Mouse (Mus musculus) bone marrow macrophage, adult 2 months (primary cell): Measurements from ENCODE around the gene Gm10382.

ENCODE experiments used
- CTCF ChIP-seq: IDR thresholded peaks from 2 replicates; pipeline ENCODE4 v1.5.1; 2012; ENCODE audit warnings: low read depth, mild to moderate bottlenecking, low read length, moderate library complexity
- POLR2A ChIP-seq: IDR thresholded peaks from 2 replicates; pipeline ENCODE4 v1.6.1; 2012; ENCODE audit warnings: mild to moderate bottlenecking, low read depth, low read length, borderline replicate concordance

GRCm38 (mm10) chr5:125403481-125404465 is 14.7 kb downstream of the Gm10382 start:
- TF ChIP-seq CTCF = no peak
- no peak for TF ChIP-seq POLR2A
